Mouse (Mus musculus) bone marrow, adult 2 months (tissue): ENCODE measurements around the gene Stn1. TPM values are rescaled to one million over a fixed set of nuclear protein-coding genes. Genes with fewer than 3 reads are reported as not detected.
A peak's percentile ranks its signal among the peaks of the same experiment; 100 is the strongest.
"Not testable (repeated sequence)": the region's sequence is repeated elsewhere in the genome, so short reads cannot be mapped to it uniquely, and the experiment has no call there.

Source experiments
- H3K27ac ChIP-seq: fragments of 200-500 bp; 2 replicates; pipeline ENCODE4 v1.5.1; 2012; ENCODE audit warnings: low read depth, mild to moderate bottlenecking, control low read depth, inconsistent platforms, low read length; ENCODE audit not compliant: control insufficient read depth, poor library complexity, insufficient read depth
- H3K4me1 ChIP-seq: fragments of 200-500 bp; 2 replicates; pipeline ENCODE4 v1.6.1; 2011; ENCODE audit warnings: low read length; ENCODE audit not compliant: control insufficient read depth, insufficient read depth
- H3K4me3 ChIP-seq: fragments of 200-500 bp; replicated peaks from 2 replicates; pipeline ENCODE3; 2011; ENCODE audit warnings: mild to moderate bottlenecking, low read depth, low read length, control low read depth; ENCODE audit not compliant: control insufficient read depth
- CTCF ChIP-seq: fragments of 200-500 bp; IDR thresholded peaks from 2 replicates; pipeline ENCODE4 v1.5.1; 2011; ENCODE audit warnings: low read length, control low read depth; ENCODE audit not compliant: control insufficient read depth, insufficient read depth
- POLR2A ChIP-seq: fragments of 200-500 bp; IDR thresholded peaks from 2 replicates; pipeline ENCODE4 v1.6.1; 2011; ENCODE audit warnings: low read depth, mild to moderate bottlenecking, control low read depth, low read length, borderline replicate concordance; ENCODE audit not compliant: control insufficient read depth
- WGBS: fragments of 180-500 bp; shearing (Covaris S2); methylation state at CpG from one replicate; pipeline ENCODE4 v1.1.7; 2018; 5-methylcytosine and 5-hydroxymethylcytosine counted together
- polyA plus RNA-seq: library from polyadenylated mRNA; stranded (reverse); fragments of >200 nt; gene quantifications from 2 replicates; pipeline ENCODE4 v1.2.4, GENCODE M21; 2011; ENCODE audit warnings: low replicate concordance; ENCODE audit not compliant: missing spikeins, insufficient read depth, insufficient read length

Stn1 gene
- 7.5 and 19.1 TPM in 2 replicates for polyA plus RNA-seq

DNA sequence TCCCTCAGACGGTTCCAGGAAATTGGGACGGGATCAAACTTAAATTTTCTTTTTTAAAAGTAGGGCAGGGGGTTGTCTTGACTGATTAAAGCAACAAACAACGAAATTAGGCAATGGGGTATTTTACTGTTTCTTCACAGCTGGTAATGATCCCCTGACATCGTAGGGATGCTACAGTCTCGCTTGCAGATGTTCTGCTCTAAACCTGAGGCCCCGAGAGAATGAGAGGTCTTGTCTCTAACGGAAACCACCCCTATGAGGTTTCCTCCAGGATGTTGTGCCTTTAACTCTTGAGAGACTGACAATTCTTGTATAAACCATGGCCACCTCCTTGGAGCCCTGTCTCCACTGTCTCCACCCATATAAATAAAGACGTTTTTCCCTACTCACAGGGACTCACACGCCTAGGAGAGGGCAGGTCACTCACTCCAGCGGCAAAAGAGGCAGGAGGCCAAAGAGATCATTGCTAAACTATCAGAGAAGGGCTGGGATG is at the start of gene Stn1:
Stn1 (minus strand) TSS at position 208 of the 493 bp plus-strand sequence.
- Histone ChIP-seq H3K4me1 (peaks cover 5% of the 10 kb centered on the region), H3K27ac (peak within 1 kb of the TSS; percentile 76), H3K4me3 (peak within 1 kb of the TSS; percentile 73)
- no peak for TF ChIP-seq CTCF
- TF ChIP-seq POLR2A: no peak
- 4% methylated on average over 10 of the region's 10 CpGs for WGBS

- WGBS: 98% methylated on average over 1 of the region's 1 CpGs
- Histone ChIP-seq H3K27ac (no peak overlapping the region), H3K4me1 (no peaks in the 10 kb centered on the region; the same call in 1 of the 2 replicates), H3K4me3 (no peak overlapping the region)
- TF ChIP-seq CTCF (no peak), POLR2A (no peak)
These were observed 49.7 kb upstream of the Stn1 start for GRCm38 (mm10) chr19:47587009-47587408.

DNA sequence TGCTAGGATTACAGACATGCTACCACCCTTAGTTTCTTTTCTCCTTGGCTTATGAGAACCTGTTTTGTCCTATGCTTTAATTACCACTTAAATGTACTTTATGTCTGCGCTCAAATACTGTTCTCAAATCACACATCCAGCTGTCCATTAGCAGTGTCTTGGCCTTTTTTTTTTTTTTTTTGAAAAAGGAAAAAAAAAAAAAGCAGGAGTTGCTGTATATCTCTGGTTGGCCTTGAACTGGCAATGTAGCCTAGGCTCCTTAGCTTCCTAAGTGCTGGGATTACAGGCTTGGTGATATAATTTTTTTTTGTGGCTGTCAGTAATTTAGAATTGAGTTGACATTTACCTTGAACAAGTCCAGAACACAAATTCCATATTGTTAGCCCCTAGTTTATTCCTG is 48.5 kb upstream of the Stn1 start:
- 88% methylated on average over 1 of the region's 1 CpGs for WGBS
- H3K27ac ChIP-seq: no peak overlapping the region
- H3K4me3 ChIP-seq: no peak overlapping the region
- TF ChIP-seq CTCF (no peak), POLR2A (no peak)
- no peaks in the 10 kb centered on the region; the same call in 1 of the 2 replicates for H3K4me1 ChIP-seq

DNA sequence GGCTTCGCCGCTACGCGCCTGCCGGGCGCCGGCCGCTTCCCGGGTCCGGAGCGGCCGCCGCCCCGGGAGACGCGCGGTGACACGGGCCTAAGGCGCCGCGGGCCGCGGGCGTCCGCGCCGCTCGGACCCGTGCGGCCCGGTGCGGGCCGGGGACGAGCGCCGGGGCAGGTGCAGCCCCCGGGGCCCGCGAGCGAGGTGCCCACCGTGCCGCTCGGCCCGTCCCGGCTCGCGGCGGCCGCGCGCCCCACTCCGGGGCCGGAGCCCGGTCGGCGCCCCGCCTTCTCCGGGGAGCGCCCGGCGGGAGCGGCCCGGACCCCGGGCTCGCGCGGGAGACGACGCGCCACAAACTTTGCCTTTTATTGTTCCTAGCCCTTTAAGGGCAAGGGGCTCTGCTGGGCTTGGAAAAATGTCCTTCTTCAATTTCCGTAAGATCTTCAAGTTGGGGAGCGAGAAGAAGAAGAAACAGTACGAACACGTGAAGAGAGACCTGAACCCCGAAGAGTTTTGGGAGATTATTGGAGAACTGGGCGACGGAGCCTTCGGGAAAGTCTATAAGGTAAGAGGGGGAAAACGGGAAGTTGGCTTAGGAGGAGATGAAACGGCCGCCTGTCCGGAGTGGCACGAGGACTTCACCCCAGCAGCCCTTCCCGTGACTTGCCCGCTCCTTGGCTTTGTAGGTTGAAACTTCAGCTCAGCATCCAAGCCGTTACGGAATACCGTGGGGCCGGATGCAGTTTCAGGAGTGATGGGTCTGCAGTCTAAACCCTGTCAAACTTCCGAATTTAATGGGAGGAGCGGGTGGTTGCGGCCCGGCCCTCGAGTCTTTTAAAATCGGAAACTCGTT is 42.7 kb upstream of the Stn1 start:
- TF ChIP-seq POLR2A: no peak
- TF ChIP-seq CTCF: no peak
- WGBS: 4% methylated on average over 96 of the region's 96 CpGs
- Histone ChIP-seq H3K4me1 (no peaks in the 10 kb centered on the region), H3K27ac (peak overlapping the region; percentile 98), H3K4me3 (peak overlapping the region; percentile 93)

GRCm38 (mm10) chr19:47579225-47579787 is 42.0 kb upstream of the Stn1 start, which contains the start of gene Slk:
Slk (plus strand) TSS chr19:47579678.
- Histone ChIP-seq H3K4me3 (peak within 1 kb of the TSS; percentile 93), H3K4me1 (no peaks in the 10 kb centered on the region), H3K27ac (peak within 1 kb of the TSS; percentile 98)
- WGBS: under 1% methylated on average over 81 of the region's 83 CpGs
- TF ChIP-seq CTCF (0 out of 2 replicates have a peak, but pooled peaks have one; percentile 1), POLR2A (peak; percentile 85)

DNA sequence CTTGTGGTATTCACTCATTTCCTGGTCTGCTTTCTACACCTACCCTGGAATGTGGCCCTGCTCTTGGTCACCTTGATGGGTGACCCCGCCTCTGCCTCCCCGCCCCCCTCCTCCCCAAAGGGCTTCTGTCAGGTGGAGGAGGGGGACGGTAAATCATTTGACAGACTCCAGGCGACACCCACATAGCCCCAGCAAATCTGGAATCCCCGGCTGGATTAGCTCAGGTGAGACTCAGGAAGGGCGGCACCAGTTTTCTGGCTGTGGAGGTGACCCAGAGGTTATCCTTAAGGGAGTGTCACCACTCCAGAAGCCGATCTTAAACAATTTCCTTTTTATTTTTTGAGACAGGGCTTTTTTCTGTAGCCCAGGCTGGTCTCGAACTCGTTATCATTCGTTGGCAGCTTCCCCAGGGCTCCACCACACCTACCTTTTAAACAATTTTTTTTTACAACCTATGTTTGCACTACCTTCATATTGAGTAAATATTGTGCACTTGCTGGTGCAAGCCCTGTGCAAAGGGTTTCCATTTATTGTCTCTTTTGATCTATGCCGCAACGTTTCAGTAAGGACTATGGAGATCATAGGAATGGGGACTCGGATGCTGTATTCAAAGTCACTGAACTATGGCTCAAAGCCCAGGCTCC is 41.4 kb upstream of the Stn1 start:
- no peak for TF ChIP-seq CTCF
- peak overlapping the region; percentile 98 for H3K27ac ChIP-seq
- no peaks in the 10 kb centered on the region for H3K4me1 ChIP-seq
- WGBS: 24% methylated on average over 13 of the region's 13 CpGs
- peak overlapping the region; percentile 93 for H3K4me3 ChIP-seq

GRCm38 (mm10) chr19:47573718-47574117 is 36.4 kb upstream of the Stn1 start:
- WGBS: 63% methylated on average over 3 of the region's 3 CpGs
- no peaks in the 10 kb centered on the region; the same call in 1 of the 2 replicates for H3K4me1 ChIP-seq
- H3K4me3 ChIP-seq: no peak overlapping the region
- TF ChIP-seq POLR2A (no peak), CTCF (no peak)
- H3K27ac ChIP-seq: no peak overlapping the region

DNA sequence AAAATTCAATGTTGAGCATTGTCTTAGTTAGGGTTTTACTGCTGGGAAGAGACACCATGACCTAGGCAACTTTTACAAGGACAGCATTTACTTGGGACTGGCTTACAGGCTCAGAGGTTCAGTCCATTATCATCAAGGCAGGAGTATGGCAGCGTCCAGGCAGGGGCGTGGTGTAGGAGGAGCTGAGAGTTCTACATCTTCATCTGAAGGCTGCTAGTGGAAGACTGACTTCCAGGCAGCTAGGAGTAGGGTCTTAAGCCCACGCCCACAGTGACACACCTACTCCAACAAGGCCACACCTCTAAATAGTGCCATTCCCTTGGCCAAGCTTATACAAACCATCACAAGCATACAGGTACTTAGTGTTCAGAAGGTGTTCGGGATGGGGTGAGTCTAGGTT is 34.7 kb upstream of the Stn1 start:
- H3K4me3 ChIP-seq, H3K4me1 ChIP-seq, H3K27ac ChIP-seq: not testable (repeated sequence)
- 81% methylated on average over 4 of the region's 4 CpGs for WGBS
